Comparison of ENCODE assay signal across 13 mouse cellular contexts in genomic region chr3:85664591-85665171, GRCm38 (mm10).
DNase-seq lines count a peak whose midpoint lies in the region; ATAC-seq and TF ChIP-seq lines count a peak whose summit lies in the region.
"Had no signal": no experiment of that assay in that cellular context is flagged by ENCODE, and none has a peak within 500 bp of the region (broad histone marks: within the 10 kb centered on the region; RNA-seq: fewer than 3 reads in every experiment).

No protein-coding gene starts in this region.

- H3K4me3 ChIP-seq in layer of hippocampus, adult 2 months = no peak overlapping the region
- H3K4me3 ChIP-seq: limb, embryonic 15.5 days; midbrain, embryonic 13.5 days; neural tube, embryonic 13.5 days had no signal

- peak overlapping the region; percentile 91 for H3K27ac ChIP-seq in layer of hippocampus, adult 2 months
- H3K27ac ChIP-seq: limb, embryonic 15.5 days; midbrain, embryonic 13.5 days; neural tube, embryonic 13.5 days had no signal

- no peak for ATAC-seq in erythroid progenitor cell, adult 5-6 weeks (replicated peaks; ENCODE audit: low FRiP score, poor library complexity, severe bottlenecking)
- ATAC-seq: midbrain, embryonic 13.5 days had no signal

- 0 out of 2 replicates have a peak, but pooled peaks have one; percentile 20 for TF ChIP-seq CTCF in layer of hippocampus, adult 2 months (conservative IDR thresholded peaks at IDR 0.05)

- DNase-seq in kidney, adult 9 months = peak; percentile 14
- no peak for DNase-seq in kidney, adult 18-20 months
- DNase-seq in cerebellum, adult 8-10 months = peak; percentile 59
- peak; percentile 65 to 79 for DNase-seq in layer of hippocampus, adult 2 months (ENCODE audit: low spot score in 2 of 2)
- peak; percentile 70 to 76 for DNase-seq in right cerebral cortex, adult 2 months (ENCODE audit: low spot score in 2 of 2)
- DNase-seq in thymus, postnatal 36 days = no peak
- no peak for DNase-seq in heart, postnatal 4 days
- DNase-seq: adrenal gland, adult 8-10 months; heart, postnatal 14 days had no signal

Comparison
In these comparisons a context has a peak if more than half of its experiments do, and no peak if none do; other contexts are left out.
1. DNase-seq: peak in kidney, adult 9 months (single experiment), cerebellum, adult 8-10 months (single experiment), layer of hippocampus, adult 2 months (2 of 2) and right cerebral cortex, adult 2 months (2 of 2); none in kidney, adult 18-20 months (single experiment), thymus, postnatal 36 days (0 of 2) and heart, postnatal 4 days (single experiment).